Mouse (Mus musculus) CH12.LX (cell line): ENCODE data around the gene Tgds. TPM values are rescaled to one million over a fixed set of nuclear protein-coding genes. Genes with fewer than 3 reads are reported as not detected.

Source experiments
- DNase-seq: peaks from one replicate; pipeline ENCODE4 v3.0.0-alpha.2; 2013; ENCODE audit errors: extremely low read depth
- H3K27ac ChIP-seq: 2 replicates; pipeline ENCODE4 v1.5.1; 2012; ENCODE audit warnings: low read depth, mild to moderate bottlenecking, control low read depth, moderate library complexity; ENCODE audit not compliant: insufficient read depth
- H3K27me3 ChIP-seq: replicated peaks from 2 replicates; pipeline ENCODE3; 2012; ENCODE audit warnings: inconsistent platforms
- H3K36me3 ChIP-seq, 2 experiments: replicated peaks in 1 of 2; 2 replicates each; pipeline versions ENCODE3 to v1.6.1; 2012; ENCODE audit warnings: inconsistent platforms in 1 of 2, low read length in 1 of 2, mild to moderate bottlenecking in 1 of 2, mixed read lengths in 1 of 2, moderate library complexity in 1 of 2; ENCODE audit not compliant: control insufficient read depth in 1 of 2, insufficient read depth in 1 of 2
- H3K4me1 ChIP-seq, 2 experiments: 2 replicates each; pipeline ENCODE4 v1.6.1; 2012; ENCODE audit warnings: inconsistent platforms in 1 of 2, moderate library complexity in 1 of 2; ENCODE audit not compliant: insufficient read depth in 2 of 2, control insufficient read depth in 1 of 2
- H3K4me2 ChIP-seq: 2 replicates; pipeline ENCODE4 v1.6.1; 2012; ENCODE audit warnings: low read depth, mild to moderate bottlenecking, control low read depth; ENCODE audit not compliant: poor library complexity, insufficient read depth, severe bottlenecking
- H3K4me3 ChIP-seq, 3 experiments: fragments of 150-350 bp in 1 of 3; sonication (generic) in 1 of 3; replicated peaks in 1 of 3; 2 replicates each; pipeline versions ENCODE3 to v1.5.1; 2011 to 2012; ENCODE audit warnings: low read depth in 2 of 3, low read length in 2 of 3, mild to moderate bottlenecking in 2 of 3, moderate library complexity in 2 of 3, control low read depth in 1 of 3, improper control_type of control experiment in 1 of 3, inconsistent platforms in 1 of 3, mixed read lengths in 1 of 3; ENCODE audit not compliant: poor library complexity in 1 of 3
- H3K79me2 ChIP-seq: replicated peaks from 2 replicates; pipeline ENCODE4 v1.6.1; 2012; ENCODE audit warnings: mild to moderate bottlenecking, moderate library complexity; ENCODE audit not compliant: control insufficient read depth, poor library complexity, insufficient read depth, severe bottlenecking; ENCODE audit errors: extremely low read depth
- H3K9ac ChIP-seq: 2 replicates; pipeline ENCODE4 v1.6.1; 2012; ENCODE audit warnings: low read depth, mild to moderate bottlenecking, control low read depth, moderate library complexity; ENCODE audit not compliant: insufficient read depth
- H3K9me3 ChIP-seq: replicated peaks from 2 replicates; pipeline ENCODE3; 2012; ENCODE audit warnings: low read length, inconsistent platforms, mixed read lengths
- CHD2 ChIP-seq: IDR thresholded peaks from 2 replicates; pipeline ENCODE4 v1.6.1; 2011; ENCODE audit warnings: low read length, improper control_type of control experiment
- E2F4 ChIP-seq: IDR thresholded peaks from 2 replicates; pipeline ENCODE4 v1.6.1; 2011; ENCODE audit warnings: low read depth, low read length, improper control_type of control experiment; ENCODE audit not compliant: insufficient replicate concordance
- ELF1 ChIP-seq: IDR thresholded peaks from 2 replicates; pipeline ENCODE4 v1.6.1; 2014; ENCODE audit warnings: low read depth, mild to moderate bottlenecking, inconsistent platforms, low read length, improper control_type of control experiment
- EP300 ChIP-seq: IDR thresholded peaks from 2 replicates; pipeline ENCODE4 v1.6.1; 2011; ENCODE audit warnings: low read length, improper control_type of control experiment
- HCFC1 ChIP-seq: IDR thresholded peaks from 2 replicates; pipeline ENCODE4 v1.6.1; 2012; ENCODE audit warnings: low read depth, mild to moderate bottlenecking, inconsistent platforms, low read length, improper control_type of control experiment
- MAFK ChIP-seq: IDR thresholded peaks from 2 replicates; pipeline ENCODE4 v1.6.1; 2011; ENCODE audit warnings: low read length, improper control_type of control experiment; ENCODE audit not compliant: insufficient replicate concordance
- MAZ ChIP-seq: IDR thresholded peaks from 2 replicates; pipeline ENCODE4 v1.6.1; 2012; ENCODE audit warnings: low read depth, mild to moderate bottlenecking, inconsistent platforms, low read length, improper control_type of control experiment, moderate library complexity
- MEF2A ChIP-seq: IDR thresholded peaks from 2 replicates; pipeline ENCODE4 v1.6.1; 2014; ENCODE audit warnings: low read depth, mild to moderate bottlenecking, inconsistent platforms, low read length, improper control_type of control experiment, borderline replicate concordance
- MXI1 ChIP-seq: IDR thresholded peaks from 2 replicates; pipeline ENCODE4 v1.6.1; 2011; ENCODE audit warnings: mild to moderate bottlenecking, low read depth, low read length, improper control_type of control experiment
- MYC ChIP-seq: IDR thresholded peaks from 2 replicates; pipeline ENCODE4 v1.6.1; 2011; ENCODE audit warnings: low read depth, mild to moderate bottlenecking, improper control_type of control experiment, low read length
- NELFE ChIP-seq: IDR thresholded peaks from 2 replicates; pipeline ENCODE4 v1.6.1; 2011; ENCODE audit warnings: low read depth, low read length, improper control_type of control experiment
- PAX5 ChIP-seq: IDR thresholded peaks from 2 replicates; pipeline ENCODE4 v1.6.1; 2012; ENCODE audit warnings: low read length, inconsistent platforms, mixed read lengths
- POLR2AphosphoS2 ChIP-seq: IDR thresholded peaks from 2 replicates; pipeline ENCODE4 v1.6.1; 2011; ENCODE audit warnings: low read depth, low read length, improper control_type of control experiment
- SIN3A ChIP-seq: IDR thresholded peaks from 2 replicates; pipeline ENCODE4 v1.6.1; 2012; ENCODE audit warnings: low read length, improper control_type of control experiment, inconsistent platforms
- USF1 ChIP-seq: IDR thresholded peaks from 2 replicates; pipeline ENCODE4 v1.6.1; 2014; ENCODE audit warnings: low read depth, mild to moderate bottlenecking, inconsistent platforms, low read length, improper control_type of control experiment
- USF2 ChIP-seq: conservative IDR thresholded peaks from 2 replicates; pipeline ENCODE4 v1.6.1; 2011; ENCODE audit warnings: low read depth, low read length, improper control_type of control experiment
- ZC3H11A ChIP-seq: IDR thresholded peaks from 2 replicates; pipeline ENCODE4 v1.6.1; 2012; ENCODE audit warnings: low read depth, mild to moderate bottlenecking, inconsistent platforms, low read length, improper control_type of control experiment
- ZMIZ1 ChIP-seq: IDR thresholded peaks from 2 replicates; pipeline ENCODE4 v1.6.1; 2012; ENCODE audit warnings: low read depth, mild to moderate bottlenecking, inconsistent platforms, low read length, improper control_type of control experiment
- dilution Hi-C: fragments of 300-500 bp; cut with MboI; formaldehyde crosslinking; loops from 2 replicates; pipeline ENCODE4 v1.14.3; 2020; ENCODE audit warnings: low sequenced_read_pairs; ENCODE audit not compliant: extremely low pct_unique_long_range_greater_than_20kb, extremely low pct_ligation_motif_present
- in situ Hi-C: fragments of 300-500 bp; cut with MboI; formaldehyde crosslinking; loops from 3 replicates; pipeline ENCODE4 v1.14.3; 2019; ENCODE audit warnings: low sequenced_read_pairs, low pct_ligation_motif_present, low pct_unique_long_range_greater_than_20kb, mixed read lengths
- polyA plus RNA-seq: library from polyadenylated mRNA; unstranded; fragments of >175 nt; gene quantifications from 2 replicates; pipeline ENCODE4 v1.2.1, GENCODE M21; 2012; ENCODE audit warnings: low read depth; ENCODE audit not compliant: insufficient read length
- total RNA-seq, 2 experiments: library from RNA; depleted of rRNA; stranded (reverse); fragments of 300-350 nt in 1 of 2; fragments of >200 nt in 1 of 2; gene quantifications; 2 replicates each; pipeline ENCODE4 v1.2.3; 2012 to 2014

Tgds gene
- total and polyA plus RNA-seq, 3 experiments: 18.6 to 29.4 (median 19.5) TPM

GRCm38 (mm10) chr14:118070100-118070499 lies 62.5 kb downstream of the Tgds start:
- H3K9ac ChIP-seq: no peak overlapping the region
- H3K4me1 ChIP-seq: no peaks in the 10 kb centered on the region
- no peaks in the 10 kb centered on the region for H3K27me3 ChIP-seq
- H3K79me2 ChIP-seq: no peaks in the 10 kb centered on the region
- no peak overlapping the region for H3K4me2 ChIP-seq
- no peaks in the 10 kb centered on the region for H3K9me3 ChIP-seq
- dilution Hi-C loops: no loop called here
- H3K4me3 ChIP-seq: no peak overlapping the region
- no peak for DNase-seq
- no peak overlapping the region for H3K27ac ChIP-seq
- TF ChIP-seq E2F4 (no peak), MAZ (no peak), USF1 (no peak)
- no peaks in the 10 kb centered on the region for H3K36me3 ChIP-seq
- in situ Hi-C loops: no loop called here

DNA sequence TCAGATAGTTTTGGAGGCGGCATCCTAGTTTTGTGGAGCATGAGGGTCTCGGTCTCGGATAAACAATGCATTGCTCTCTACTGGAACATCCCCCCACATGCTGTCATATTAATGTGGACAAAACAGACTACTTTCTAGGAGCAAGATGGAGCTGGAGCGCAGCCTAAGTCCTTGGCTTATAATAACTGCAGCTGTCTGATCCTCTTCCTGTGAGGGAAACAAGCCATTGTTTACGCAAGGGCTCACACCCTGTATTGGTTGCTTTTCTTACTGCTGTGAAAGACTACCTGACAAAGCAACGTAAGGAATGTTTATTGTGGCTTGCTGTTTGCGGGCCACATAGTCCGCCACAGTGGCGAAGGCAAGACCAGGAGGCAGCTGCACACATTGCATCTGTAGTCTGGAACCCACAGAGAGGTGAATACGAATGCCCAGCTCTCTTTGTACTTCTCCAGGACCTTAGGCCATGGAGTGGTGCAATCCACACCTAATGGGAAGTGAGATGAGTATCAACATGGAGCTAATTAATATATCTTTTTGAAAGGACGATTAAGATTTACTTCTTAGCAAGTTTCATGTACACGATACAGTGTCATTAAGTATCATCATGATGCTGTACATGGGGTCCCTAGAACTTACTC lies 63.0 kb downstream of the Tgds start:
- Histone ChIP-seq H3K4me3 (no peak overlapping the region), H3K9me3 (no peaks in the 10 kb centered on the region), H3K79me2 (no peaks in the 10 kb centered on the region), H3K27me3 (no peaks in the 10 kb centered on the region), H3K9ac (no peak overlapping the region), H3K27ac (no peak overlapping the region), H3K36me3 (no peaks in the 10 kb centered on the region), H3K4me2 (no peak overlapping the region), H3K4me1 (no peaks in the 10 kb centered on the region)
- TF ChIP-seq EP300 (no peak), ZC3H11A (no peak), MAFK (no peak), ELF1 (no peak), ZMIZ1 (no peak), MEF2A (no peak), MXI1 (no peak), USF2 (no peak), HCFC1 (no peak), MYC (no peak), PAX5 (no peak), SIN3A (no peak), CHD2 (no peak), NELFE (no peak), POLR2AphosphoS2 (no peak)
- dilution Hi-C loops (no loop called here), in situ Hi-C loops (no loop called here)
- DNase-seq: no peak

Other genes starting within 250 kb of the Tgds start
- gene Dct, start 80.5 kb downstream of the Tgds start, total RNA-seq (2012; rRNA removed): not detected in 2 replicates
- gene Dct, start 80.5 kb downstream of the Tgds start, total RNA-seq (2014; rRNA removed): not detected in 2 replicates
- 0.23 and 0.34 TPM in 2 replicates for gene Dct, start 80.5 kb downstream of the Tgds start, polyA plus RNA-seq
- gene Gpr180, start 4.4 kb upstream of the Tgds start, total RNA-seq (2012; rRNA removed): 14.0 and 19.3 TPM in 2 replicates
- gene Gpr180, start 4.4 kb upstream of the Tgds start, total RNA-seq (2014; rRNA removed): 15.3 and 15.8 TPM in 2 replicates
- gene Gpr180, start 4.4 kb upstream of the Tgds start, polyA plus RNA-seq: 8.3 and 11.7 TPM in 2 replicates
- not detected in 2 replicates for gene Sox21, start 104.3 kb upstream of the Tgds start, total RNA-seq (2012; rRNA removed)
- not detected in 2 replicates for gene Sox21, start 104.3 kb upstream of the Tgds start, total RNA-seq (2014; rRNA removed)
- not detected in 2 replicates for gene Sox21, start 104.3 kb upstream of the Tgds start, polyA plus RNA-seq
- gene Gm9376, start 134.2 kb upstream of the Tgds start, total RNA-seq (2012; rRNA removed): not detected in 2 replicates
- gene Gm9376, start 134.2 kb upstream of the Tgds start, total RNA-seq (2014; rRNA removed): not detected in 2 replicates
- not detected in 2 replicates for gene Gm9376, start 134.2 kb upstream of the Tgds start, polyA plus RNA-seq